Mouse (Mus musculus): ENCODE data around the gene Psmd1.
A peak's percentile ranks its signal among the peaks of the same experiment; 100 is the strongest.
"Not testable (repeated sequence)": the region's sequence is repeated elsewhere in the genome, so short reads cannot be mapped to it uniquely, and the experiment has no call there.

Psmd1 gene

DNA sequence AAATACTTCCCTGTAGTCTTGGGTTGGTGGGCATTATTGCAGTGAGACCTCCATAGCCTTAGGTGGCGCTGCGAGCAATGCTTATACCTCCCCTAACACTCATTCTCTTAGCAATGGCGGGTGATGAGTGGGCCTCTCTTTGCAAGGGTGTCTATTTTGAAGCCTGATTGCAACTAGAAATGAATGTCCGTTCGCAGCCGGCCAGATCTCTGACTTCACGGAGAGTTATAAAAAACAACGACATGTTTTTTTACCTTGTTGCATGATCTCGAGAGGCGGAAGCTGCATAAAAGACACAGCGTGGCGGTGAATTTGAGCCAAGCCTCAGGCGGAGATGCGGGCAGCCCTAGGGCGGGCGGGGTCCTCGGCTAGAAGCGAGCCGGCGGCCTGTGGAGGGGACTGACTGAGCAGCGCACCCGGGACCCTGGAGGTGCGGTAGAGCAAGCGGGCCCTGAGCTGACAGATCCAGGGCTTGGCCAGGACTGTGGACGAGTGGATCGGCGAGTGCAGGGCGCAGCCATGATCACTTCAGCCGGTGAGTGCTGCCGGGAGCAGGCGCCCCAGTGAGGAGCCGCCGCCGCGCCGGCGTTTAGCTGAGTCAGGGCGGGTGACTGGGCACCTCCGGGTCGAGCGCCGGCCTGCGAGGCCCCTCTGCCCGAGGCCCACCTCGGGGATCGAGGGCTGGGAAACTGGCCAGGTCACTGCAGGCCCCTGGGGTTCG, at the start of gene Psmd1:
Gene Psmd1 (plus strand): TSS at position 117 of the 721 bp plus-strand sequence.
- DNase-seq (ENCODE audit: low read depth): peak; percentile 95

GRCm38 (mm10) chr1:86015758-86016157, 48.4 kb upstream of the Psmd1 start:
- not testable (repeated sequence) for DNase-seq (ENCODE audit: low read depth)

DNA sequence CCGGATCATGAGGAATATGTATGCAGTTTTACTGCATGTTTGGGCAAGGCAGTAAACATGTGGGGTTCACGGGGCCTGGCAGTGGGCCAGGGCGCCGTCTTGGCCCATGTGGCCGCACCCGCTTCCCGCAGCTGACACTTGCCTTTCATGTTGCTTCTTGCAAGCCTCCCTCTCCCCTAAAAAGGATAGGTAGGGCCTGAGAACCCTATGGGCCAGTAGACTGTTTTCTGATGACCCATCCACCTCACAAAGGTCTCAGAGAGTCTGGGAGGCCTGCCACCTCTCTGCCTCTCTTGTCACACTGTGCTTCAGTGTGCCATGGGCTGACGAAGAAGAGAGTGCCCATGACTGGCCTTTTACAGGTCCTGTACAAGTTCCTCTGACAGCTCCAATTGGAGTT, 47.7 kb upstream of the Psmd1 start, which contains the start of gene Spata3:
Gene Spata3 (plus strand): TSS at position 301 of the 400 bp plus-strand sequence.
- DNase-seq (ENCODE audit: low read depth): no peak

DNA sequence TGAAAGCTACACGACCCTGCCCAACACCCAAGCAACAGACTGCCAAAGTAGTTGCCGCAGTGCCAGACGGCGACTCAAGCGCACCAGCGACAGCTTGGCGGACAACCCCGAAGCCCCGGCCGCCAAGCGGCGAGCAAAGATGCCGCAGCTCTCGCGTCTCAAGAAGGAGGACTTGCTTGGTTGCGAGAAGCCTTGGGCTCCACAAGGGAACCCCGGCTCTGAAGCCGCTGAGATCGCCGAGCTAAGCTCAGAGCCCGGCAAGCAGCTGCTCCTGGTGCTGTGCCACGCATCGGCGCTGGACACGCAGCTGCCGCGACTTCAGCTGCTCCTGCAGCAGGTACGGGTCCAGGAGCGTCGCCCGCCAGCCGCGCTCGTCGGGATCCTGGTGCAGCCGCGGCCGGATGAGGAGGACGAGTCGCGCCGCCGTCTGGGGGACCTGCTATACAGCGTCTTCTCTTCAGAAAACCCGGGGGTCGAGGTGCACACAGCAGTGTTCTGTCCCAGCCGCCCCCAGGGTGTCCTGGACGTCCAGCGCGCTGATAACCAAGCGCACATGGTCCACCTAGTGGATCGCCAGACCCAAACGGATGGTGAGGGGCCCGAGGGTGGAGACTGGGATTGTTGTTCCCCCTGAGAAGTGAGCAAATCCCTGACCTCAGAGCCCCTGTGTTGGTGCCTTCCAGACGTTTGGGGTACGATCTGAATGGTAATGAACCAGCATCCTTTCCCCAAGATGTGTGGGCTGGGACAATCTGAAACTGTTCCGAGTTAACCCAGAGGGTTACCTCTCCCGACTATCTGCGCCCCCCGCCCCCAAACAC, 45.7 kb upstream of the Psmd1 start:
- no peak for DNase-seq (ENCODE audit: low read depth)

DNA sequence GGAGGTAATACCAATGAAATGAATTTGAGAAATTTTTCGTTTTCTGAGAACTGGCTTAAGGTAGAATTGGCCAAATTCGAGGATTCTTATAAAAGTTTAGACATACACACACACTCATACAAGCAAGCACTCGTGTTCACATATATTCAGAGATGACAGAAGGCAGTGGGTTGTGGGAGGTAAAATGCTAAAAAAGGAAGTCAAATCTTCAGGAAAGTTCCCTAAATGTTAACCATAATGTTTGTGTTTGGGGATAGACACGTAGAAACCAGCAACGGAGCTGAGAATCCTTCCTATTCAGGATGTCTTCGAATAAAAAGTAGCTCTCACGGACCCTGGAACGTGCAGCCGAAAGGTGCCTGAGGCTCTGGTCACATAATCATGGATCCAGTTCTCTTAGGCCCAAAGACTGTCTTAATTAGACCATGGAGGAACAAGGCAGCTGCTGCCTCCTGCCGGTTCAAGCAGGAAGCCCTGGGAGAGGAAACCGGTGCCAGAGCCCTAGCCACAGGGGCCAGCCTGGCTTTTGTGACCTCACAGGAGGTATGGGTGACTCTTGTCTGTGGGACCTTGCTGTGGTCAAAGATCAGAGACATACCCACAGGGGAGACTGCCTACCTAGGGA, 42.7 kb upstream of the Psmd1 start:
- peak; percentile 20 for DNase-seq (ENCODE audit: low read depth)

DNA sequence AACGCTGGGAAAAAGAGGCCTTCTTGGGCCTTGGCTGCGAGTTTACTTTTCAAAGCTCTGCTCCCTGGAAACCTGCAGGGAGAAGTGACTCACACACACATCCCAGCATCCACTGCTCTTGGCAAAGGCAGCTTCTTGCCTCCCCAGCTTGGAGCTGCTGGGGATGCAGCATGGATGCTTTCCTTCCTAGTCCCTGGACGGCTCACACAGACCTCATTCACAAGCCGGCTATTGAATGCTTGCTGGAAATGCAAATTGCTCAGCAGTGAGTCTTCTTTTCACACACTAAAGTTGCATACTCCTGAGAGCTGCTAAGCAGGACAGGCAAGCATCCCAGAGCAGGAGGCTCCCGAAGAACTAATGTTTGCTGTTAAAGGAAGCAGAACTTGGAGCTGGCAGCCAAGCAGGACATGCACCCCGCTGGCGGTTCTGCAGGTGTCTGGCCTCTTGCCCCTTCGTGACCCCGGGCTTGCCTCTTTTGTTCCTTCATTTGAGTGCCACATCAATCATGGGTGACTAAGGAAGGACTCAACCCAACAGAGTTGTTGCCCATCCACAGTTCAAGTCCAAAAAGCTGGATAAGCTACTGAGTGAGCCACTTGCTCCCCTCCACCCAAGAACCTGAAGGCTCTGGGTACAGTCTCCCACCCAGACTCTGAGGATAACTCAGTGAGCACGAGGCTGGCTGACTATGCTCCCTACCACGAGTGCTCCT, 31.8 kb upstream of the Psmd1 start:
- DNase-seq (ENCODE audit: low read depth): peak; percentile 87

DNA sequence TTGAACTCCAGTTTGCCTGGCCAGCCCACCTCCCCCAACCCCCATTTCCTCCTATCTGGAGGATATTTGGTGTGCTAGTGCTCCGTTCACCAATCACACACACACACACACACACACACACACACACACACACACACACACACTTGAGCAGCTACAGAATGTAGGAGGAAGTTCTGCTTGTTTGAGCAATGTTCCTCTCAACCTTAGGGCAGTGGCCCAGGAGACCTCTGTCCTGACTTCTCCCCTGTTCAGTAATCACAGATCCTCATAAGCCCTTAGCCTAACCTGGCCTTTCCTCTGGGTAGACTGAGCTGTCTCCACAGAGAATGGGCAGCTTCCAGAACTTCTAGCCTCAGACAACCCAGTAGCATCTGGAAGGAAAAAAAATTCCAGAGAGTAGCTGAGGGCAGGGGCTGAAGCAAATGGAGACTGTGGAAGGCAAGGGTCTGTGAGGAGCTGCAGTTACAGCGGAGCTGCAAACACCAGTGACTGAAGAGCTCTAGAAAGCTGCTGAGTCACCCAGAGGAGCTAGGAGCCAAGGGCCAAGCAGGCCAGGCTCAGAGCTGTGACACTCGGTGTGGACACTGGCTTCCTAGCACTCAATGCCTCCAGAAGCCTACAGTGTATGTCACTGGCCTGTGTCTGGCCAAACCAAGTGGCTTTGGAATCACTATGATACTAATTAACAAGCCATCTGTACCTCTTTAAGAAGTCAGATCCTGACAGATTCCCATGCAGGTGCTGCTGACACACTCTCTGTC, 25.8 kb upstream of the Psmd1 start:
- DNase-seq (ENCODE audit: low read depth): no peak

- no peak for DNase-seq (ENCODE audit: low read depth)
Measured at GRCm38 (mm10) chr1:86040131-86040530, 24.1 kb upstream of the Psmd1 start.

DNA sequence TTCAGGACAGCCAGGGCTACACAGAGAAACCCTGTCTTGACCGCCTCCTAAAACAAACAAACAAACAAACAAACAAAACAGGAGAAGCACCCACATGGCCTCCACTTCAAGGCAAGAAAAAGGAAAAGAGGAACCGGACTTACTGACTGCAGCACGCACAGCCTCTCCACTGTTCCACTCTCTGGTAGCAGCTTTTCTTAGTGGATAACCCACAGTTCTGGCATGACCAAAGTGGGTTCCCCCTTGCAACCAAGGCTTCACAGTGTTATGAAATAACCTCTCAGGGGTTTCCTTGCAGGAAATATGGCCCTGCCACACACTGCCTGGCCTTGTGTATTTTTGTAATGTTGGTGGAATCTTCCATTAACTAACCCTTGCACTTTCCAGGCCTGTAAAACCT, 23.4 kb upstream of the Psmd1 start:
- DNase-seq (ENCODE audit: low read depth): no peak

DNA sequence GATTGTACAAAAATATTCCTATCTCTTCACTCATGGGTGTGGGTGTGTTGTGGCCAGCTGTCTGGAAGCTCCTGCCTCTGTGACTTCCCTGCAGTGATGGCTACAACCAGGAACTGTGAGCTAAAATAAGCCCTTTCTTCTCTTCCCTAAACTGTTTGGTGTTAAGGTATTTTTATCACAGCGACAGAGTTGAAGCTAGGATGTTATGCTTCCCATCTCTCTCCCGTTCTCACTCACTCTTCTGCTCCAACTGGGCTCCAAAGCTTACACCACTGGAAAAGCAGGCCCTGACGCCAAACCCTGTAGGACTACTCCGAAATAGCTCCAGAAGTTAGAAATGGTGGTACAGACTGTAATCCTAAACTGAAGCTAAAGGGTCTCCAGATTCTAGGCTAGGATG, 19.1 kb upstream of the Psmd1 start:
- DNase-seq (ENCODE audit: low read depth): no peak

GRCm38 (mm10) chr1:86045848-86046805, 18.1 kb upstream of the Psmd1 start, which contains the start of gene 2810459M11Rik:
Gene 2810459M11Rik, plus strand, starts transcription at chr1:86045863.
- no peak for DNase-seq (ENCODE audit: low read depth)

DNA sequence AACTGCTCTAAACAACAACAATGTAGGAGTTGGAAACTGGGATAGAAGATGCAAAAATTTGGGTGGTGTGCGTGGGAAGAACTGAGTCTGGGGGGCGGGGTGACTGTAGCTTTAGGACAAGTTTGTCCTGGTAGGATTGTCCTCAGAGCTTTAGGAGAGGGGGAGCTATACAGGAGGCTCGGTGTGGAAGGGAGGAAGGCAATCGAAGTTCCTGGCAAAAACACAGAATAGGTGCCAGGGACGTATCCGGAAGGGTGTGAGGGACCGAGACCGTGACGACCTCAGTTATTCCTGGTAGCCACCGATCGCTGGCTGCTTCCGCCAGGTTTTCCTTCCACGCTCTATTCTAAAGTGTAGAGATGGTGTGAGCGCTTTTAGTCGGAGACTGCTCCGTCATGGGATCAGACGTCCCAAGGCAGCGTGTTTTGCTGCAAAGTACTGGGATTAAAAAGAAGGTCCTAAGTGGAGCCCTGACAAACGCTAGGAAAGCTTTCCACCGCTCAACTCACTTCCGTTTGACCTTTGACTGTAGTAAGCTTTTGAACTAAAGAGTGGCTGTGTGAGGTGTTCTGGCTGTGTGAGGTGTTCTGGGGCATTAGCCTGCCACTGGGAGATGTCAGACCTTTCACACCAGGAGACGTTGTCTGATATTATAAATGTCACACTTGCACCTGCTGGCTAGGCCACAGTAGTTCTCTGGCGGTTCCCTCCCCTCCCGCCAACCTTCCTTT, 17.2 kb upstream of the Psmd1 start:
- no peak for DNase-seq (ENCODE audit: low read depth)

GRCm38 (mm10) chr1:86048231-86048630, 16.0 kb upstream of the Psmd1 start:
- peak; percentile 18 for DNase-seq (ENCODE audit: low read depth)

- no peak for DNase-seq (ENCODE audit: low read depth)
Measured at GRCm38 (mm10) chr1:86048744-86049143, 15.4 kb upstream of the Psmd1 start.

GRCm38 (mm10) chr1:86053198-86053921, 10.8 kb upstream of the Psmd1 start:
- peak; percentile 30 for DNase-seq (ENCODE audit: low read depth)

- DNase-seq (ENCODE audit: low read depth): no peak
Measured at GRCm38 (mm10) chr1:86054943-86055342, 9.2 kb upstream of the Psmd1 start.

DNA sequence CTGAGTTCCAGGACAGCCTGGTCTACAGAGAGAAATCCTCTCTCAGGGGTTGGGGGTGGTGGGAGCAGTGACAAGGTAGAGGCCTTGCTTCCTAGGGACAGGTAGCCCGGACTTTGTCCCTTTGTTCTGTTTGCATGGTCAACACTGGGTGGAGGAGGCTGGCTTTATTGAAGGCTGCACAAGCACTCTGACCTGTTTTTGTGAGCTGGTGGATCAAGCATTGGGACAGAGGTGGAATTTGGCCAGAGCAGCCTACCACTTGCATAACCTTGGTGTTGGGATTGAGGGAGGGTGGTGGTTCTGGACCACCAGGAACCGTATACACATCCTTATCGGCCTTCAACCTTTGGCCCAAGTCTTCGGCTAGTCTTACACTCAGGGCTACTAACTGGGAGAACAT, 7.9 kb upstream of the Psmd1 start:
- no peak for DNase-seq (ENCODE audit: low read depth)

DNA sequence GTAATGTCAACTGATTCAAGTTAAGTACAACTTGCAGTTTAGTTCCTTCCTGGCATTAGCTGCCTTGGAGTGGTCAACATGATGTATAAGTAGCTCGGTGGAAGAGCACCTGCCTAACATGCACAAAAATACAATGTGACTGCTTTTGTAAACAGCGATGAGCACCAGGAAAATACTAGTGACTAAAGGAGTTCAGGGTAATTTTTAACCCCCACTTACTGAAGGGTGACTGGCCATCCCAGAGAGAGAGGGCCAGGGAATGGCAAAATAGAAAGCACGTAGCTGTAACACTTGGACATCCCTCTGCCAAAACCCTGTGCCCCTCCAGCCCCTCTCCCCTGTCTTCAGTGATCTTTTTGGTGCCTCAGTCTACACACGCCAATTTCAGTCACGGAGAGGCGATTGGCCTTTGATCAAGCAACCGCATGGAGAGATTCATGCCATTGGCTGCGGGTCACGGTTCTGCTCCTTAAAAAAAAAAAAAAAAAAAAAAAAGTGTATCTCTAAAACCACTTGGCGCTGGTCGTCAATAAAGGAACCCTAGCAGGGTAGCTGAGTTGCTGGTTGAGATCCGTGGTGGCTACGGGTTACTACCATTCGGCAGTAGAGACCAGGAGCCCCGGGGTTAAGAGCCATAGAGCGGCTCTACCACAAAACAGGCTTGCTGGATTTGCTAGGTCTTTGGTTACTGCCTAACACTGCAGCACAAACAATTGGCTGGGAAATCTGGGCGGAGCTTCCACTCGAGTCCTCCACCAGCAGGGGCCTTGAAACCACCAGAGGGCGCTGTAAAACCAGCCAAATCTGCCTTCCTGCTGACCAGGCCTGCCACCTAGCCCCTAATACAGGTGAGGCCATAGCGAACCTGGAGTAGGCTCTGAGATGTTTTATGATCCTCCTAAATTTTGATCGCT, 5.1 kb upstream of the Psmd1 start:
- peak; percentile 92 for DNase-seq (ENCODE audit: low read depth)

Data from NIH3T3 (cell line).